Mouse (Mus musculus) thymus, postnatal 10 days (tissue): ENCODE results near the gene Gmcl1.

Experiments used
- DNase-seq, 2 experiments: peaks; one replicate each; pipeline ENCODE4 v3.0.0; 2021; ENCODE audit warnings: low spot score in 2 of 2

Gmcl1 gene

GRCm38 (mm10) chr6:86665076-86665475 lies 68.1 kb downstream of the Gmcl1 start:
- DNase-seq = no peak

GRCm38 (mm10) chr6:86660161-86660877 lies 72.9 kb downstream of the Gmcl1 start:
- DNase-seq = no peak

GRCm38 (mm10) chr6:86658501-86658900 lies 74.7 kb downstream of the Gmcl1 start:
- no peak for DNase-seq

- DNase-seq = no peak
Measured at GRCm38 (mm10) chr6:86654270-86654916, 78.8 kb downstream of the Gmcl1 start.

GRCm38 (mm10) chr6:86653026-86653425 lies 80.2 kb downstream of the Gmcl1 start:
- DNase-seq = no peak

GRCm38 (mm10) chr6:86646143-86646542 lies 87.0 kb downstream of the Gmcl1 start:
- no peak for DNase-seq

DNA sequence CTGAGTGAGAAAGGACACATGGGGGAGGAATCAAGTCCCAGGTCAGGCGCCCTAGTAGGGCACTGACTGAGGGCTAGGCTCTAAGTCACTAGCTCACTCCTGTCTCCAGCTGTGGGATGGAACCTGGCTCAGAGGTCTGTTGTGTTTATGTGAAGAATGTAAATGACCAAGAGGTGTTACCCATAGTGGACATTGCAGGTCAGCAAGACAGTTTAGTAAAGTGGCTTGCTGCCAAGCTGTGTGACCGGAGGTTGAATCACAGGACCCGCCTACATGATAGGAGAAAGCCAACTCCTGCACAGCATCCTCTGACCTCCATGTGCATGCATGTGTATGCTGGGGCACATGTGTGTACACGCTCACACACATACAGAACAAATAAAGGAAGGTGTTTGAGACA lies 87.6 kb downstream of the Gmcl1 start:
- no peak for DNase-seq

DNA sequence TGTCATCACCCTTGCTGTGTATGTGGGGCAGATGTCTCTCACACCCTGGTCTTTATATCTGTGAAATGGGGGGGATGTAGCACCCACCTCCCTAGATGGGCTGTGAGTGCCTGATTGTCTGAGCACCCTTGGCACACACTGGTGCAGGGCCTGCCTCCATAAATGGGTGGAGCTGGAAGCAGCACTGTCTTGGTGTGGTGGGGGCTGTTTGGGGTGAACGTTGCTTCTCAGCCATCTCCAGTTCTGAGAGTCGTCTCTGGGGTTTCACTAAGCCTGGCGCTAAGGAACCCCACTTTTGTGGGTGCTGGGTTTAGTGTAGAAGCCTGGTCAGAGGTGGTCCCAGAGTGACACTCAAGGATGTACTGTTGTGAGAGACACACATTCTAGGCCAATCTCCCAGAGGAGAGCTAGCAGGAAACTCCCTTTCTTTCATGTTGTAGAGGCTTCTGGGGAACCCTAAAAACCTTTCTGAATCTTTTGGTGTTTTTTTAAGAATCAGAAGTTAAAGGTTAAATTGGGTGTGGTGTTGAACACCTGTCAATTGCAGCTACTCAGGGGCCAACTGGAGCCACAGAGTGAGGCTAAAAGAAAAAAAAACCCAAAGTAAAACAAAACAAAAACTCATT lies 88.3 kb downstream of the Gmcl1 start:
- DNase-seq = no peak
